28 mouse cellular contexts compared by ENCODE assay signal in the genomic region with DNA sequence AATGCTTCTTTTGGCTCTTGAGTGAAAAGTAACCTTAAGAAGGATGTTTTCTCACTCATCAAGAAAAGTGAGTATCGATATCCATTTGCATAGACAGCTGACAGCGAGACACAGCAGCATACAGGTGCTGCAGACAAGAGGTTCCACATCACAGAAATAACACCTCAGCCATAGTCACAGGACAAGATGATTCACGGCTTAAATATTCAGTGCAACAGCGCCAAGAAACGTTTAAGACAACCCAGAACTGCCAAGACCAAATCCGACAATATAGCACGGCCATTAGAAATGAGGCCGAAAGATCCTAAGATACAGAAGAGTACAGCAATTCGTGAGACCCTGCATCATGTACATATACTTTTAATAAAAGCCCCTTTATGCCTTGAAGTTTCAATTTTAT.
"Had no signal": no experiment of that assay in that cellular context is flagged by ENCODE, and none has a peak within 500 bp of the region (broad histone marks: within the 10 kb centered on the region; RNA-seq: fewer than 3 reads in every experiment).

No protein-coding gene starts in this region.

- DNase-seq: cerebellum, adult 2 months; cerebellum, adult 8-10 months; cerebellum, adult 9-10 months; cerebellum, adult 9-11 months; cerebellum, postnatal 10 days; cerebellum, postnatal 14 days; cerebellum, postnatal 25 days; cerebellum, postnatal 36 days; embryo, embryonic 11 days; forebrain, postnatal 0 days; gastrocnemius, adult 2 months; gastrocnemius, postnatal 10 days; gastrocnemius, postnatal 14 days; gastrocnemius, postnatal 25 days; gastrocnemius, postnatal 36 days; heart, adult 18-20 months; heart, adult 2 months had no signal

- H3K4me3 ChIP-seq: embryonic facial prominence, embryonic 10.5 days; embryonic facial prominence, embryonic 12.5 days; embryonic facial prominence, embryonic 13.5 days; embryonic facial prominence, embryonic 15.5 days; erythroblast, embryonic 14.5 days; forebrain, embryonic 10.5 days; forebrain, embryonic 12.5 days; forebrain, embryonic 13.5 days; forebrain, embryonic 15.5 days; gastrocnemius, adult 2 months; heart, adult 2 months had no signal

- H3K9me3 ChIP-seq: embryonic facial prominence, embryonic 10.5 days; embryonic facial prominence, embryonic 12.5 days; embryonic facial prominence, embryonic 13.5 days; embryonic facial prominence, embryonic 15.5 days; forebrain, embryonic 10.5 days; forebrain, embryonic 12.5 days; forebrain, embryonic 13.5 days; forebrain, embryonic 15.5 days had no signal

- H3K9ac ChIP-seq: embryonic facial prominence, embryonic 12.5 days; embryonic facial prominence, embryonic 13.5 days; embryonic facial prominence, embryonic 15.5 days; forebrain, embryonic 12.5 days; forebrain, embryonic 13.5 days; forebrain, embryonic 15.5 days; forebrain, postnatal 0 days had no signal

- H3K4me2 ChIP-seq: embryonic facial prominence, embryonic 12.5 days; embryonic facial prominence, embryonic 13.5 days; embryonic facial prominence, embryonic 15.5 days; forebrain, embryonic 12.5 days; forebrain, embryonic 13.5 days; forebrain, embryonic 15.5 days had no signal

- H3K4me1 ChIP-seq: embryonic facial prominence, embryonic 10.5 days; embryonic facial prominence, embryonic 12.5 days; embryonic facial prominence, embryonic 13.5 days; embryonic facial prominence, embryonic 15.5 days; forebrain, embryonic 10.5 days; forebrain, embryonic 12.5 days; forebrain, embryonic 13.5 days; forebrain, embryonic 15.5 days had no signal

- ATAC-seq: forebrain, embryonic 13.5 days; forebrain, embryonic 14.5 days; forebrain, embryonic 15.5 days; forebrain, embryonic 16.5 days; forebrain, postnatal 0 days had no signal

- H3K27me3 ChIP-seq: embryonic facial prominence, embryonic 12.5 days; embryonic facial prominence, embryonic 13.5 days; embryonic facial prominence, embryonic 15.5 days; forebrain, embryonic 12.5 days; forebrain, embryonic 13.5 days; forebrain, embryonic 15.5 days had no signal

- H3K27ac ChIP-seq: embryonic facial prominence, embryonic 10.5 days; embryonic facial prominence, embryonic 12.5 days; embryonic facial prominence, embryonic 13.5 days; embryonic facial prominence, embryonic 15.5 days; forebrain, embryonic 10.5 days; forebrain, embryonic 12.5 days; forebrain, embryonic 13.5 days; forebrain, embryonic 15.5 days; gastrocnemius, adult 2 months; heart, adult 2 months had no signal

- H3K36me3 ChIP-seq: embryonic facial prominence, embryonic 10.5 days; embryonic facial prominence, embryonic 12.5 days; embryonic facial prominence, embryonic 13.5 days; embryonic facial prominence, embryonic 15.5 days; forebrain, embryonic 10.5 days; forebrain, embryonic 12.5 days; forebrain, embryonic 15.5 days had no signal
